9 mouse cellular contexts compared by ENCODE assay signal in genomic region chr6:49228126-49228679, GRCm38 (mm10). TPM values are rescaled to one million over a fixed set of nuclear protein-coding genes. Genes with fewer than 3 reads are reported as not detected.
DNase-seq lines count a peak whose midpoint lies in the region; ATAC-seq and TF ChIP-seq lines count a peak whose summit lies in the region.
"Had no signal": no experiment of that assay in that cellular context is flagged by ENCODE, and none has a peak within 500 bp of the region (broad histone marks: within the 10 kb centered on the region; RNA-seq: fewer than 3 reads in every experiment).

No protein-coding gene starts in this region.

- 17% methylated on average over 7 of the region's 7 CpGs for WGBS in hindbrain, embryonic 14.5 days
- 10% methylated on average over 7 of the region's 7 CpGs for WGBS in lung, embryonic 15.5 days

- H3K9me3 ChIP-seq in hindbrain, embryonic 14.5 days (ENCODE audit: control insufficient read depth, low read length): no peaks in the 10 kb centered on the region
- no peaks in the 10 kb centered on the region for H3K9me3 ChIP-seq in lung, embryonic 15.5 days
- H3K9me3 ChIP-seq: limb, embryonic 13.5 days had no signal

- in situ Hi-C loops in Patski (cut with MboI; ENCODE audit: low pct_unique_long_range_greater_than_20kb): loop anchor here (5.0 kb wide), 1 partner anchor 169 kb away; the partner anchor contains the start of gene Stk31

- TF ChIP-seq CTCF in gastrocnemius, adult 2 months (IDR thresholded peaks at IDR 0.05): peak; percentile 70
- TF ChIP-seq CTCF in Patski (IDR thresholded peaks at IDR 0.05): peak; percentile 78

- DNase-seq in gastrocnemius, adult 2 months: peak; percentile 51
- DNase-seq in gastrocnemius, postnatal 25 days: no peak
- DNase-seq in 416B (ENCODE audit: low read depth) (peak; percentile 60), Patski (ENCODE audit: low read depth, low spot score) (no peak)
- DNase-seq in hindbrain, embryonic 14.5 days (ENCODE audit: low spot score): peak; percentile 66

- CTCF ChIA-PET in Patski (lab: Charles Lee): no interaction called here

- no peak overlapping the region for H3K9ac ChIP-seq in hindbrain, embryonic 14.5 days
- no peak overlapping the region for H3K9ac ChIP-seq in lung, embryonic 15.5 days
- H3K9ac ChIP-seq: limb, embryonic 13.5 days had no signal

- intact Hi-C loops in gastrocnemius, adult 2 months (cut with DNase I): loop anchor here (1.0 to 5.0 kb wide), 2 partner anchors 34 to 172 kb away; partner anchors contain the start of gene Tra2a

- peaks cover 52% of the 10 kb centered on the region for H3K27me3 ChIP-seq in Patski
- no peaks in the 10 kb centered on the region for H3K27me3 ChIP-seq in hindbrain, embryonic 14.5 days (ENCODE audit: control insufficient read depth, insufficient read depth, low read length)
- no peaks in the 10 kb centered on the region for H3K27me3 ChIP-seq in lung, embryonic 15.5 days
- H3K27me3 ChIP-seq: limb, embryonic 13.5 days had no signal

- no peaks in the 10 kb centered on the region for H3K36me3 ChIP-seq in hindbrain, embryonic 14.5 days (replicated peaks; ENCODE audit: control insufficient read depth, insufficient read depth)
- no peaks in the 10 kb centered on the region for H3K36me3 ChIP-seq in lung, embryonic 15.5 days
- H3K36me3 ChIP-seq: limb, embryonic 13.5 days had no signal

- no peaks in the 10 kb centered on the region; the same call in 1 of the 2 replicates for H3K4me1 ChIP-seq in hindbrain, embryonic 14.5 days (replicated peaks; ENCODE audit: control insufficient read depth, insufficient read depth, low read length)
- 0 out of 2 replicates have a peak, but pooled peaks cover 5% of the 10 kb centered on the region for H3K4me1 ChIP-seq in lung, embryonic 15.5 days

- H3K4me2 ChIP-seq in hindbrain, embryonic 14.5 days (replicated peaks): no peak overlapping the region
- no peak overlapping the region for H3K4me2 ChIP-seq in lung, embryonic 15.5 days
- H3K4me2 ChIP-seq: limb, embryonic 13.5 days had no signal

- ATAC-seq in Patski: no peak
- ATAC-seq in hindbrain, embryonic 14.5 days (ENCODE audit: low FRiP score): no peak
- peak; percentile 55; the same call in 1 of the 2 replicates for ATAC-seq in lung, embryonic 15.5 days (ENCODE audit: borderline replicate concordance, extremely low read depth, low FRiP score, low TSS enrichment)
- ATAC-seq in erythroid progenitor cell, adult 5-6 weeks (replicated peaks; ENCODE audit: low FRiP score, poor library complexity, severe bottlenecking): no peak
- no peak for ATAC-seq in erythroblast, adult 5-6 weeks (replicated peaks; ENCODE audit: low FRiP score, poor library complexity, severe bottlenecking)

- POLR2A ChIA-PET in Patski (lab: Charles Lee): no interaction called here

- no peak overlapping the region for H3K27ac ChIP-seq in gastrocnemius, adult 2 months
- no peak overlapping the region for H3K27ac ChIP-seq in hindbrain, embryonic 14.5 days
- no peak overlapping the region for H3K27ac ChIP-seq in lung, embryonic 15.5 days
- H3K27ac ChIP-seq: limb, embryonic 13.5 days had no signal

- no peak overlapping the region for H3K4me3 ChIP-seq in gastrocnemius, adult 2 months
- no peak overlapping the region for H3K4me3 ChIP-seq in hindbrain, embryonic 14.5 days (replicated peaks; ENCODE audit: low read length)
- no peak overlapping the region for H3K4me3 ChIP-seq in lung, embryonic 15.5 days
- H3K4me3 ChIP-seq: limb, embryonic 13.5 days had no signal

RNA-seq across cellular contexts. Expression of gene Igf2bp3, which starts 13.4 kb away (rescaled TPM):
- total RNA-seq in gastrocnemius, adult 2 months (2021): under 1 TPM; 0.06 to 0.13 TPM
- under 1 TPM; 0.15 to 0.29 TPM for total RNA-seq in gastrocnemius, postnatal 25 days (2021)
- polyA plus RNA-seq in Patski (2021): 2.4 TPM
- 25.4 and 30.4 TPM in 2 replicates for polyA plus RNA-seq in hindbrain, embryonic 14.5 days (2014; fragmentation: Nextera tagmentation; extraction: Ambion mirVana)
- 46.5 and 50.5 TPM in 2 replicates for polyA plus RNA-seq in lung, embryonic 15.5 days (2015; fragmentation: Nextera tagmentation; extraction: Ambion mirVana)
- total RNA-seq in erythroid progenitor cell, adult 5-6 weeks (2015; ENCODE audit: low replicate concordance): not detected in 2 replicates
- not detected in 2 replicates for total RNA-seq in erythroid progenitor cell, adult 5-6 weeks (2017; ENCODE audit: low replicate concordance)
- total RNA-seq in erythroblast, adult 5-6 weeks (2015; ENCODE audit: low replicate concordance): not detected in 2 replicates
- not detected in 2 replicates for total RNA-seq in erythroblast, adult 5-6 weeks (2017; ENCODE audit: low replicate concordance)

RNA-seq across cellular contexts. Expression of gene Tra2a, which starts 35.6 kb away (rescaled TPM):
- total RNA-seq in gastrocnemius, adult 2 months (2021): 10 to 100 TPM; 15.0 to 30.8 TPM
- 10 to 100 TPM; 15.8 to 18.6 TPM for total RNA-seq in gastrocnemius, postnatal 25 days (2021)
- polyA plus RNA-seq in Patski (2021): 104 TPM
- 42.3 and 44.5 TPM in 2 replicates for polyA plus RNA-seq in hindbrain, embryonic 14.5 days (2014; fragmentation: Nextera tagmentation; extraction: Ambion mirVana)
- 113 TPM in 2 replicates for polyA plus RNA-seq in lung, embryonic 15.5 days (2015; fragmentation: Nextera tagmentation; extraction: Ambion mirVana)
- total RNA-seq in erythroid progenitor cell, adult 5-6 weeks (2015; ENCODE audit: low replicate concordance): 176 and 196 TPM in 2 replicates
- total RNA-seq in erythroid progenitor cell, adult 5-6 weeks (2017; ENCODE audit: low replicate concordance): 116 and 133 TPM in 2 replicates
- total RNA-seq in erythroblast, adult 5-6 weeks (2015; ENCODE audit: low replicate concordance): 73.6 and 81.3 TPM in 2 replicates
- total RNA-seq in erythroblast, adult 5-6 weeks (2017; ENCODE audit: low replicate concordance): 56.5 and 90.1 TPM in 2 replicates

Comparison
In these comparisons a context has a peak if more than half of its experiments do, and no peak if none do; other contexts are left out.
1. DNase-seq: peak in gastrocnemius, adult 2 months (single experiment), 416B (single experiment) and hindbrain, embryonic 14.5 days (single experiment); none in gastrocnemius, postnatal 25 days (single experiment) and Patski (single experiment).